Mouse (Mus musculus) limb, embryonic 11.5 days (tissue): ENCODE results near the gene Stk32c. TPM values are rescaled to one million over a fixed set of nuclear protein-coding genes. Genes with fewer than 3 reads are reported as not detected.

Source experiments
- ATAC-seq: fragments of 200-750 bp; cut with Nextera tagmentation; 2 replicates; pipeline ENCODE4 v1.8.0; 2017; ENCODE audit warnings: low read depth; ENCODE audit not compliant: insufficient number of reproducible peaks, low FRiP score, low TSS enrichment
- DNase-seq: peaks from one replicate; pipeline ENCODE4 v3.0.0-alpha.2; 2015; ENCODE audit warnings: low spot score
- H3K27ac ChIP-seq: fragments of 300-500 bp; sonication (generic); replicated peaks from 2 replicates; pipeline ENCODE4 v1.5.1; 2014; ENCODE audit warnings: low read depth, mild to moderate bottlenecking, low read length
- H3K27me3 ChIP-seq: fragments of 300-500 bp; sonication (generic); 2 replicates; pipeline ENCODE4 v1.6.1; 2014; ENCODE audit warnings: mild to moderate bottlenecking, low read length, mixed read lengths; ENCODE audit not compliant: control insufficient read depth, insufficient read depth
- H3K36me3 ChIP-seq: fragments of 300-500 bp; sonication (generic); 2 replicates; pipeline ENCODE4 v1.6.1; 2014; ENCODE audit warnings: mild to moderate bottlenecking, low read length, moderate library complexity, mixed read lengths; ENCODE audit not compliant: control insufficient read depth, insufficient read depth
- H3K4me1 ChIP-seq: fragments of 300-500 bp; sonication (generic); 2 replicates; pipeline ENCODE4 v1.6.1; 2014; ENCODE audit warnings: low read length, mixed read lengths; ENCODE audit not compliant: control insufficient read depth, insufficient read depth
- H3K4me2 ChIP-seq: fragments of 300-500 bp; sonication (generic); 2 replicates; pipeline ENCODE4 v1.6.1; 2014; ENCODE audit warnings: low read depth, mild to moderate bottlenecking, moderate library complexity; ENCODE audit not compliant: severe bottlenecking
- H3K4me3 ChIP-seq: fragments of 300-500 bp; sonication (generic); 2 replicates; pipeline ENCODE4 v1.5.1; 2014; ENCODE audit warnings: low read depth, low read length
- H3K9ac ChIP-seq: fragments of 300-500 bp; sonication (generic); 2 replicates; pipeline ENCODE4 v1.6.1; 2014; ENCODE audit warnings: mild to moderate bottlenecking, low read length
- H3K9me3 ChIP-seq: fragments of 300-500 bp; sonication (generic); 2 replicates; pipeline ENCODE4 v1.6.1; 2016; ENCODE audit warnings: low read length; ENCODE audit not compliant: control insufficient read depth
- WGBS: fragments of 180-500 bp; shearing (Covaris S2); extraction: QIAGEN DNeasy Blood & Tissue Kit; methylation state at CpG from one replicate; pipeline ENCODE4 v1.1.7; 2014; 5-methylcytosine and 5-hydroxymethylcytosine counted together
- polyA plus RNA-seq: library from polyadenylated mRNA; unstranded; fragments of >200 nt; fragmentation: Nextera tagmentation; extraction: Ambion mirVana; gene quantifications from 2 replicates; pipeline ENCODE4 v1.2.1, GENCODE M21; 2014

Stk32c gene
- polyA plus RNA-seq, 1 experiment from 2014 or later = 0.17 TPM

DNA sequence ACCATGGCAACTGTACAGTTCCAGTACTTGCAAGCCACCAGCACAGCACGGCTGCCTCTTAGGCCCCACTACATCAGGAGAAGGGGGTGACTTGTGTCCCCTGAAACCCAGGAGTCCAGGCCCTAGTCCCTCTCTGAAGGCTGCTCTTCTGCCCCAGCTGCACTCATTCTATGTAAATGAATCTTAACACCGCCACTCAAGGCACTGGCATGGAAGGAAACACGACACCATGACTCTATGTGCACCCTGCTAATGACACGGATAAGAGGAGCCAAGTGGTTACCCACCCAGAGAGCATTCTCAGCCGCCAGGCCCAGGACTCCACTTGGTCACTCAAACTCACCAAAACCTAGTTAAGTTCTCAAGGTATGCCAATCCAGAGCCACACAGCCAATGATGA lies 27.1 kb downstream of the Stk32c start:
- Histone ChIP-seq H3K4me3 (no peak overlapping the region), H3K27ac (no peak overlapping the region), H3K27me3 (peaks cover 27% of the 10 kb centered on the region), H3K4me1 (0 out of 2 replicates have a peak, but pooled peaks cover 2% of the 10 kb centered on the region), H3K9me3 (0 out of 2 replicates have a peak, but pooled peaks cover 2% of the 10 kb centered on the region), H3K4me2 (no peak overlapping the region), H3K9ac (no peak overlapping the region), H3K36me3 (no peaks in the 10 kb centered on the region)
- ATAC-seq = no peak
- no peak for DNase-seq
- 26% methylated on average over 5 of the region's 5 CpGs for WGBS

DNA sequence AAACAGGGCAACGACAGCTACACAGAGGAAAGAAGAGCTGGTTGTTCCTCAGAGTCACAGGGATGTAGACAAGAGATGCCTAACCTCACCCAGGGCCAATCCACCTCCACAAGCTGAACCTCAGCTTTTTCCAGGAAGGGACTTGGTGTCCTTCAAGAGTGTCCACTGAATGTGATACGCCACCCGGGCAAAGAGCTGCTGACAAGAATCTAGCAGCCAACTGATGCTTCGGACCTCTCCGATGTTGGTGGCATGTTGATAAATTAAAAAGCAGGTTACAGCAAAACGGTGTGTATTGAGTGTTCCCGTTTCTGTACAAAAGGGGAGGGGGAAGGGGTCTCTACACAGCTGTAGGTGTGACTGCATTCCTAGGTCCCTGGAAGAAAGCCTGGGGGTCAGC lies 28.3 kb downstream of the Stk32c start:
- Histone ChIP-seq H3K9ac (no peak overlapping the region), H3K9me3 (0 out of 2 replicates have a peak, but pooled peaks cover 2% of the 10 kb centered on the region), H3K4me2 (no peak overlapping the region), H3K4me1 (0 out of 2 replicates have a peak, but pooled peaks cover 2% of the 10 kb centered on the region), H3K27me3 (peaks cover 27% of the 10 kb centered on the region), H3K4me3 (no peak overlapping the region), H3K36me3 (no peaks in the 10 kb centered on the region), H3K27ac (no peak overlapping the region)
- WGBS = 89% methylated on average over 7 of the region's 7 CpGs
- no peak for ATAC-seq
- no peak for DNase-seq

DNA sequence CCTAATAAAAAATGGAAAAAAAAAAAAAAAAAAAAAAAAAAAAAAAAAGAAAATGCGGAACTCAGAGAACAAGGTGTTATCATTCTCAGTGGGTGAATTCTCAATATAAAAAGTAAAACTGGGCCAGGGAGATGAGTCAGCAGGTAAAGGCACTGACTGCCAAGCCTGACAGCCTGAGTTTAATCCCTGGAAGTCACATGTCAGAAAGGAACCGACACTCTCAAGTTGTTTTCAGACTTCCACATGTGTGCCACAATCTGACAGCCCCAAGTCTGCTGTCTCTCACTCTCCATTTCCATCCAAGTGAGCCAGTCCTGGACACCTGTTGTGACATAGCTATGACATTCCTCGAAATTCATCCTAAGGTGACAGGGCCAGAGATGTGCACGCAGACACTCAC lies 28.7 kb downstream of the Stk32c start:
- H3K9me3 ChIP-seq = 0 out of 2 replicates have a peak, but pooled peaks cover 2% of the 10 kb centered on the region
- H3K4me2 ChIP-seq = no peak overlapping the region
- H3K27me3 ChIP-seq = peaks cover 27% of the 10 kb centered on the region
- H3K27ac ChIP-seq = no peak overlapping the region
- 0 out of 2 replicates have a peak, but pooled peaks cover 2% of the 10 kb centered on the region for H3K4me1 ChIP-seq
- WGBS = 83% methylated on average over 4 of the region's 4 CpGs
- no peaks in the 10 kb centered on the region for H3K36me3 ChIP-seq
- H3K9ac ChIP-seq = no peak overlapping the region
- H3K4me3 ChIP-seq = no peak overlapping the region
- ATAC-seq (no peak), DNase-seq (no peak)

GRCm38 (mm10) chr7:139180058-139180457 lies 33.0 kb downstream of the Stk32c start:
- 89% methylated on average over 3 of the region's 3 CpGs for WGBS
- Histone ChIP-seq H3K9ac (no peak overlapping the region), H3K36me3 (no peaks in the 10 kb centered on the region), H3K4me2 (no peak overlapping the region), H3K9me3 (no peaks in the 10 kb centered on the region), H3K4me1 (no peaks in the 10 kb centered on the region), H3K27me3 (no peaks in the 10 kb centered on the region), H3K27ac (no peak overlapping the region), H3K4me3 (no peak overlapping the region)
- DNase-seq (no peak), ATAC-seq (no peak)

GRCm38 (mm10) chr7:139179299-139179698 lies 33.8 kb downstream of the Stk32c start:
- WGBS = 81% methylated on average over 5 of the region's 5 CpGs
- ATAC-seq = no peak

DNA sequence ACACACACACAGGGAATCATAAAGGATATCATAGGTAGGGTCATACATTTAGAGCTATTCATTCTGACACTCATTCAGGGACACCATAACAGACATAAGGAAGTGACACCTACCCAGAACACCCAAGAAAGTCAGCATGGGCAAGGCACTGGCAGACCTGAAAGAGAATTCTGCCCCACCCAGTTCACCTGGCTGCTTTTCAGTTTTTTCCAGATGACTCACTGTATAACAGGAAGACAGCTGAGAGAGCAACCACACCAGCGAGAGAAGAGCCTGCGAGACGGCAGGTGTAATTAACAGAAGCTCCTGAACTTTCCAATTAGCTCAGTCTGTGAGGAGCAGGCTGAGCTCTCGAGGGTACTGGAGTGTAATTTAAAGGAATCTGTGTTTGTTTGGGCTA lies 44.0 kb downstream of the Stk32c start:
- no peaks in the 10 kb centered on the region for H3K4me1 ChIP-seq
- WGBS = 49% methylated on average over 4 of the region's 4 CpGs
- ATAC-seq = no peak
- no peak overlapping the region for H3K9ac ChIP-seq
- H3K4me2 ChIP-seq = no peak overlapping the region
- H3K27ac ChIP-seq = no peak overlapping the region
- H3K27me3 ChIP-seq = no peaks in the 10 kb centered on the region
- no peaks in the 10 kb centered on the region for H3K9me3 ChIP-seq
- no peak overlapping the region for H3K4me3 ChIP-seq
- no peaks in the 10 kb centered on the region for H3K36me3 ChIP-seq
- DNase-seq = no peak

More at GRCm38 (mm10) chr7:139179299-139179698, 33.8 kb downstream of the Stk32c start:
- Histone ChIP-seq H3K4me3 (no peak overlapping the region), H3K36me3 (no peaks in the 10 kb centered on the region), H3K27ac (no peak overlapping the region), H3K4me2 (no peak overlapping the region), H3K27me3 (no peaks in the 10 kb centered on the region), H3K9ac (no peak overlapping the region), H3K9me3 (no peaks in the 10 kb centered on the region), H3K4me1 (no peaks in the 10 kb centered on the region)
- DNase-seq = no peak

- no peak overlapping the region for H3K9ac ChIP-seq
- no peak overlapping the region for H3K4me3 ChIP-seq
- DNase-seq = no peak
- H3K27me3 ChIP-seq = no peaks in the 10 kb centered on the region
- ATAC-seq = no peak
- H3K4me1 ChIP-seq = no peaks in the 10 kb centered on the region
- no peaks in the 10 kb centered on the region for H3K9me3 ChIP-seq
- no peak overlapping the region for H3K4me2 ChIP-seq
- 55% methylated on average over 5 of the region's 5 CpGs for WGBS
- H3K36me3 ChIP-seq = no peaks in the 10 kb centered on the region
- H3K27ac ChIP-seq = no peak overlapping the region
Measured at GRCm38 (mm10) chr7:139164410-139164809, 48.7 kb downstream of the Stk32c start.

DNA sequence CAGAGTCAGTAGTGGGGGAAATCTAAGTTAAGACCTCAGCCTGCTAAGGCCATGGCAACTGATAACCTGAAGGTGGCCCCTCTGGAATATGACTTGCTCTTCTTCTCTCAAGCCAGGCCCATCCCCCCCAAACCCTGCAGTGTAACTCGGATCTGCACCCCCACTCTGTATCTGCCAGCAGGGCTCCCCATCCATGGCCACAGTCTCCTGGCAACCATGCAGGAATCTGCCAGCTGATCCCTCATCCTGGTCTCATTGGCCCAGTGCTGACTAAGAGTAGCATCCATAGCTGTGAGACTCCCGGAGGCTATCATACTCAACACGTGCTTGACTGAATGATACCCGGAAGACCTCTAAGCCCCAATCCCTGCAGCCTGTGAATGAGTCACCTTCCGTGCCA lies 54.2 kb downstream of the Stk32c start:
- WGBS = 74% methylated on average over 5 of the region's 5 CpGs
- no peak overlapping the region for H3K9ac ChIP-seq
- H3K27me3 ChIP-seq = no peaks in the 10 kb centered on the region
- H3K4me3 ChIP-seq = no peak overlapping the region
- H3K4me2 ChIP-seq = no peak overlapping the region
- H3K27ac ChIP-seq = no peak overlapping the region
- no peaks in the 10 kb centered on the region for H3K9me3 ChIP-seq
- H3K36me3 ChIP-seq = no peaks in the 10 kb centered on the region
- DNase-seq = no peak
- H3K4me1 ChIP-seq = no peaks in the 10 kb centered on the region
- ATAC-seq = no peak

GRCm38 (mm10) chr7:139158549-139158948 lies 54.6 kb downstream of the Stk32c start:
- ATAC-seq (no peak), DNase-seq (no peak)
- Histone ChIP-seq H3K9me3 (no peaks in the 10 kb centered on the region), H3K27ac (no peak overlapping the region), H3K27me3 (no peaks in the 10 kb centered on the region), H3K36me3 (no peaks in the 10 kb centered on the region), H3K4me1 (no peaks in the 10 kb centered on the region), H3K4me3 (no peak overlapping the region), H3K9ac (no peak overlapping the region), H3K4me2 (no peak overlapping the region)
- WGBS = 73% methylated on average over 7 of the region's 7 CpGs
